Mouse (Mus musculus): ENCODE data around the gene Uqcr10. TPM values are rescaled to one million over a fixed set of nuclear protein-coding genes. Genes with fewer than 3 reads are reported as not detected.

Uqcr10 gene
- total RNA-seq (2015) (135 and 148 TPM in 2 replicates), total RNA-seq (2017) (73.7 and 87.8 TPM in 2 replicates)

- ATAC-seq (ENCODE audit: poor library complexity, severe bottlenecking), result peak; percentile 97
Observed at GRCm38 (mm10) chr11:4704072-4704964, at the start of gene Uqcr10, which contains the start of gene Zmat5. Gene Uqcr10 (minus strand): TSS chr11:4704342. Gene Zmat5 (plus strand): TSS chr11:4704678.

GRCm38 (mm10) chr11:4752836-4753235, 48.7 kb upstream of the Uqcr10 start:
- ATAC-seq (ENCODE audit: poor library complexity, severe bottlenecking), result no peak

GRCm38 (mm10) chr11:4750263-4750662, 46.1 kb upstream of the Uqcr10 start:
- ATAC-seq (ENCODE audit: poor library complexity, severe bottlenecking), result no peak

- no peak for ATAC-seq (ENCODE audit: poor library complexity, severe bottlenecking)
Observed at GRCm38 (mm10) chr11:4747285-4747684, 43.1 kb upstream of the Uqcr10 start.

- no peak for ATAC-seq (ENCODE audit: poor library complexity, severe bottlenecking)
Observed at GRCm38 (mm10) chr11:4746733-4747132, 42.6 kb upstream of the Uqcr10 start, which contains the start of gene Cabp7. Gene Cabp7 (minus strand): TSS chr11:4746778.

- no peak for ATAC-seq (ENCODE audit: poor library complexity, severe bottlenecking)
Observed at GRCm38 (mm10) chr11:4745969-4746368, 41.8 kb upstream of the Uqcr10 start.

- no peak for ATAC-seq (ENCODE audit: poor library complexity, severe bottlenecking)
Observed at GRCm38 (mm10) chr11:4744691-4745090, 40.5 kb upstream of the Uqcr10 start.

GRCm38 (mm10) chr11:4740785-4741184, 36.6 kb upstream of the Uqcr10 start:
- ATAC-seq (ENCODE audit: poor library complexity, severe bottlenecking), result no peak

GRCm38 (mm10) chr11:4738719-4739118, 34.6 kb upstream of the Uqcr10 start:
- ATAC-seq (ENCODE audit: poor library complexity, severe bottlenecking), result no peak

GRCm38 (mm10) chr11:4737682-4738081, 33.5 kb upstream of the Uqcr10 start:
- ATAC-seq (ENCODE audit: poor library complexity, severe bottlenecking), result no peak

GRCm38 (mm10) chr11:4736355-4736754, 32.2 kb upstream of the Uqcr10 start:
- no peak for ATAC-seq (ENCODE audit: poor library complexity, severe bottlenecking)

- ATAC-seq (ENCODE audit: poor library complexity, severe bottlenecking), result no peak
Observed at GRCm38 (mm10) chr11:4734179-4734578, 30.0 kb upstream of the Uqcr10 start.

- ATAC-seq (ENCODE audit: poor library complexity, severe bottlenecking), result no peak
Observed at GRCm38 (mm10) chr11:4731781-4732180, 27.6 kb upstream of the Uqcr10 start.

- no peak for ATAC-seq (ENCODE audit: poor library complexity, severe bottlenecking)
Observed at GRCm38 (mm10) chr11:4730913-4731312, 26.8 kb upstream of the Uqcr10 start.

- no peak for ATAC-seq (ENCODE audit: poor library complexity, severe bottlenecking)
Observed at GRCm38 (mm10) chr11:4730096-4730495, 26.0 kb upstream of the Uqcr10 start.

GRCm38 (mm10) chr11:4729603-4730002, 25.5 kb upstream of the Uqcr10 start:
- ATAC-seq (ENCODE audit: poor library complexity, severe bottlenecking), result no peak

GRCm38 (mm10) chr11:4721728-4722127, 17.6 kb upstream of the Uqcr10 start:
- no peak for ATAC-seq (ENCODE audit: poor library complexity, severe bottlenecking)

- no peak for ATAC-seq (ENCODE audit: poor library complexity, severe bottlenecking)
Observed at GRCm38 (mm10) chr11:4720900-4721580, 16.9 kb upstream of the Uqcr10 start.

- ATAC-seq (ENCODE audit: poor library complexity, severe bottlenecking), result no peak
Observed at GRCm38 (mm10) chr11:4720393-4720792, 16.3 kb upstream of the Uqcr10 start.

- no peak for ATAC-seq (ENCODE audit: poor library complexity, severe bottlenecking)
Observed at GRCm38 (mm10) chr11:4719961-4720360, 15.8 kb upstream of the Uqcr10 start.

- ATAC-seq (ENCODE audit: poor library complexity, severe bottlenecking), result no peak
Observed at GRCm38 (mm10) chr11:4718548-4718947, 14.4 kb upstream of the Uqcr10 start.

Data from megakaryocyte, adult 5-6 weeks (primary cell).